Mouse (Mus musculus): ENCODE measurements around the gene Iqce. TPM values are rescaled to one million over a fixed set of nuclear protein-coding genes. Genes with fewer than 3 reads are reported as not detected.

Iqce gene
- polyA plus RNA-seq, 1 experiment from 2014 or later = 26.3 TPM

- WGBS = 41% methylated on average over 17 of the region's 17 CpGs
- peak overlapping the region; percentile 88 for H3K27ac ChIP-seq
- H3K4me3 ChIP-seq = peak overlapping the region; percentile 66
- no peaks in the 10 kb centered on the region for H3K9me3 ChIP-seq
- no peaks in the 10 kb centered on the region for H3K27me3 ChIP-seq
- ATAC-seq (ENCODE audit: low FRiP score) = no peak
- peak overlapping the region; percentile 84 for H3K4me2 ChIP-seq
- H3K9ac ChIP-seq = peak overlapping the region; percentile 20; the same call in 1 of the 2 replicates
- peaks cover 23% of the 10 kb centered on the region for H3K36me3 ChIP-seq
- H3K4me1 ChIP-seq (replicated peaks) = peaks cover 55% of the 10 kb centered on the region
Measured at GRCm38 (mm10) chr5:140703480-140704377, 1.6 kb upstream of the Iqce start.

GRCm38 (mm10) chr5:140702618-140703175 lies 519 bp upstream of the Iqce start:
- WGBS = 70% methylated on average over 19 of the region's 19 CpGs
- peaks cover 55% of the 10 kb centered on the region for H3K4me1 ChIP-seq (replicated peaks)
- no peaks in the 10 kb centered on the region for H3K27me3 ChIP-seq
- peak overlapping the region; percentile 73 for H3K4me3 ChIP-seq
- peaks cover 23% of the 10 kb centered on the region for H3K36me3 ChIP-seq
- ATAC-seq (ENCODE audit: low FRiP score) = no peak
- H3K27ac ChIP-seq = peak overlapping the region; percentile 91
- H3K4me2 ChIP-seq = peak overlapping the region; percentile 77
- peak overlapping the region; percentile 92 for H3K9ac ChIP-seq
- H3K9me3 ChIP-seq = no peaks in the 10 kb centered on the region

- under 1% methylated on average over 25 of the region's 25 CpGs for WGBS
- H3K4me1 ChIP-seq (replicated peaks) = peaks cover 58% of the 10 kb centered on the region
- no peaks in the 10 kb centered on the region for H3K27me3 ChIP-seq
- peak overlapping the region; percentile 92 for H3K9ac ChIP-seq
- peak; percentile 1; the same call in 1 of the 2 replicates for ATAC-seq (ENCODE audit: low FRiP score)
- H3K4me3 ChIP-seq = peak overlapping the region; percentile 73
- peak overlapping the region; percentile 91 for H3K27ac ChIP-seq
- H3K9me3 ChIP-seq = no peaks in the 10 kb centered on the region
- H3K36me3 ChIP-seq = peaks cover 23% of the 10 kb centered on the region
- peak overlapping the region; percentile 77 for H3K4me2 ChIP-seq
Measured at GRCm38 (mm10) chr5:140701661-140702060, 517 bp downstream of the Iqce start.

- no peak overlapping the region; the same call in 1 of the 2 replicates for H3K9ac ChIP-seq
- WGBS = 82% methylated on average over 9 of the region's 9 CpGs
- H3K27me3 ChIP-seq = no peaks in the 10 kb centered on the region
- H3K36me3 ChIP-seq = peaks cover 37% of the 10 kb centered on the region
- no peak overlapping the region for H3K27ac ChIP-seq
- no peaks in the 10 kb centered on the region for H3K9me3 ChIP-seq
- no peak for ATAC-seq (ENCODE audit: low FRiP score)
- peaks cover 43% of the 10 kb centered on the region for H3K4me1 ChIP-seq (replicated peaks)
- H3K4me3 ChIP-seq = no peak overlapping the region
- H3K4me2 ChIP-seq = no peak overlapping the region
Measured at GRCm38 (mm10) chr5:140699776-140700175, 2.4 kb downstream of the Iqce start.

- 79% methylated on average over 7 of the region's 7 CpGs for WGBS
- no peak for ATAC-seq (ENCODE audit: low FRiP score)
- Histone ChIP-seq H3K9me3 (no peaks in the 10 kb centered on the region), H3K27ac (no peak overlapping the region), H3K4me1 (replicated peaks) (peaks cover 20% of the 10 kb centered on the region), H3K36me3 (peaks cover 62% of the 10 kb centered on the region), H3K27me3 (no peaks in the 10 kb centered on the region), H3K4me3 (no peak overlapping the region), H3K9ac (no peak overlapping the region), H3K4me2 (no peak overlapping the region)
Measured at GRCm38 (mm10) chr5:140695987-140696386, 6.2 kb downstream of the Iqce start.

- no peaks in the 10 kb centered on the region for H3K27me3 ChIP-seq
- H3K9ac ChIP-seq = no peak overlapping the region
- WGBS = 86% methylated on average over 3 of the region's 3 CpGs
- H3K36me3 ChIP-seq = peaks cover 77% of the 10 kb centered on the region
- no peaks in the 10 kb centered on the region for H3K9me3 ChIP-seq
- no peak overlapping the region for H3K27ac ChIP-seq
- ATAC-seq (ENCODE audit: low FRiP score) = no peak
- no peak overlapping the region for H3K4me2 ChIP-seq
- no peaks in the 10 kb centered on the region for H3K4me1 ChIP-seq (replicated peaks)
- no peak overlapping the region for H3K4me3 ChIP-seq
Measured at GRCm38 (mm10) chr5:140688434-140688833, 13.7 kb downstream of the Iqce start.

GRCm38 (mm10) chr5:140684343-140685148 lies 17.6 kb downstream of the Iqce start:
- H3K27me3 ChIP-seq = no peaks in the 10 kb centered on the region
- H3K9ac ChIP-seq = no peak overlapping the region
- no peak overlapping the region for H3K4me3 ChIP-seq
- H3K27ac ChIP-seq = no peak overlapping the region
- ATAC-seq (ENCODE audit: low FRiP score) = 0 out of 2 replicates have a peak, but pooled peaks have one; percentile 36
- H3K9me3 ChIP-seq = no peaks in the 10 kb centered on the region
- H3K4me2 ChIP-seq = no peak overlapping the region
- WGBS = 58% methylated on average over 16 of the region's 16 CpGs
- H3K36me3 ChIP-seq = peaks cover 74% of the 10 kb centered on the region
- no peaks in the 10 kb centered on the region for H3K4me1 ChIP-seq (replicated peaks)

GRCm38 (mm10) chr5:140682113-140682512 lies 20.1 kb downstream of the Iqce start:
- ATAC-seq (ENCODE audit: low FRiP score) = no peak
- 97% methylated on average over 6 of the region's 6 CpGs for WGBS
- Histone ChIP-seq H3K4me2 (no peak overlapping the region), H3K9me3 (no peaks in the 10 kb centered on the region), H3K27me3 (no peaks in the 10 kb centered on the region), H3K4me3 (no peak overlapping the region), H3K36me3 (peaks cover 75% of the 10 kb centered on the region), H3K9ac (no peak overlapping the region), H3K4me1 (replicated peaks) (no peaks in the 10 kb centered on the region), H3K27ac (no peak overlapping the region)

GRCm38 (mm10) chr5:140680950-140681349 lies 21.2 kb downstream of the Iqce start:
- Histone ChIP-seq H3K9me3 (no peaks in the 10 kb centered on the region), H3K27me3 (no peaks in the 10 kb centered on the region), H3K9ac (no peak overlapping the region), H3K4me2 (no peak overlapping the region), H3K4me1 (replicated peaks) (no peaks in the 10 kb centered on the region), H3K36me3 (peaks cover 76% of the 10 kb centered on the region), H3K27ac (no peak overlapping the region), H3K4me3 (no peak overlapping the region)
- WGBS = 92% methylated on average over 1 of the region's 1 CpGs
- no peak for ATAC-seq (ENCODE audit: low FRiP score)

- Histone ChIP-seq H3K27me3 (no peaks in the 10 kb centered on the region), H3K9ac (no peak overlapping the region), H3K4me1 (replicated peaks) (peaks cover 3% of the 10 kb centered on the region; the same call in 1 of the 2 replicates), H3K36me3 (peaks cover 77% of the 10 kb centered on the region), H3K27ac (no peak overlapping the region), H3K9me3 (no peaks in the 10 kb centered on the region), H3K4me3 (no peak overlapping the region), H3K4me2 (no peak overlapping the region)
- WGBS = 88% methylated on average over 6 of the region's 6 CpGs
- no peak for ATAC-seq (ENCODE audit: low FRiP score)
Measured at GRCm38 (mm10) chr5:140680051-140680450, 22.1 kb downstream of the Iqce start.

GRCm38 (mm10) chr5:140677137-140677536 lies 25.0 kb downstream of the Iqce start:
- peaks cover 86% of the 10 kb centered on the region for H3K36me3 ChIP-seq
- 92% methylated on average over 6 of the region's 6 CpGs for WGBS
- H3K27ac ChIP-seq = no peak overlapping the region
- no peak overlapping the region for H3K4me2 ChIP-seq
- no peaks in the 10 kb centered on the region for H3K27me3 ChIP-seq
- no peaks in the 10 kb centered on the region for H3K9me3 ChIP-seq
- H3K4me3 ChIP-seq = no peak overlapping the region
- peaks cover 6% of the 10 kb centered on the region; the same call in 1 of the 2 replicates for H3K4me1 ChIP-seq (replicated peaks)
- ATAC-seq (ENCODE audit: low FRiP score) = no peak
- no peak overlapping the region for H3K9ac ChIP-seq

GRCm38 (mm10) chr5:140675640-140676039 lies 26.5 kb downstream of the Iqce start:
- WGBS = 82% methylated on average over 11 of the region's 11 CpGs
- Histone ChIP-seq H3K27ac (peak overlapping the region; percentile 67; the same call in 1 of the 2 replicates), H3K9me3 (no peaks in the 10 kb centered on the region), H3K4me1 (replicated peaks) (peaks cover 9% of the 10 kb centered on the region; the same call in 1 of the 2 replicates), H3K4me2 (no peak overlapping the region), H3K36me3 (peaks cover 89% of the 10 kb centered on the region), H3K27me3 (no peaks in the 10 kb centered on the region), H3K4me3 (no peak overlapping the region), H3K9ac (no peak overlapping the region; the same call in 1 of the 2 replicates)
- ATAC-seq (ENCODE audit: low FRiP score) = no peak
